Mouse (Mus musculus): Measurements from ENCODE around the gene Tmem131.

DNA sequence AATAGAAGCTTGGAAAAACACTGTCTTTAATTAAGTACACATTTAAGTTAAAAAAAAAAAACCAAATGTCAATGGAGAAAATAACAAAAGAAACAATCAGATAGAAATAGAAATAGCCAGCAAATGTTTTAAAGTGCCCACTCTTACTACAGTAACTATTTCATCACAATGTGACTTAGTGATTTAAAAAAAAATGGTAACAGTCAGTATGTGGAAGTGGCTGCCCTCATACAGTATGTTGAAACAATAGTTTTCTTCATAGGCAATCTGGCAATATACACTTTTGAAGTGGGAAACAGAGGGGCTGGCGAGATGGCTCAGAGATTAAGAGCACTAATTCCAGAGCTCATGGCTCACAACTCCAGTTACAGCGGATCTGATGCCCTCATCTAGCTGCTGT, 15.9 kb downstream of the Tmem131 start:
- TF ChIP-seq CTCF (IDR thresholded peaks at IDR 0.05; ENCODE audit: low read depth) (no peak), EP300 (optimal IDR thresholded peaks at IDR 0.05) (no peak)

Data from stomach, postnatal 0 days (tissue).